ENCODE assay signal across 24 mouse cellular contexts in genomic region chr3:123341049-123341448, GRCm38 (mm10). TPM values are rescaled to one million over a fixed set of nuclear protein-coding genes. Genes with fewer than 3 reads are reported as not detected.
DNase-seq lines count a peak whose midpoint lies in the region; ATAC-seq and TF ChIP-seq lines count a peak whose summit lies in the region.
"Had no signal": no experiment of that assay in that cellular context is flagged by ENCODE, and none has a peak within 500 bp of the region (broad histone marks: within the 10 kb centered on the region; RNA-seq: fewer than 3 reads in every experiment).

No protein-coding gene starts in this region.

- no peaks in the 10 kb centered on the region for H3K36me3 ChIP-seq in forebrain, embryonic 15.5 days
- no peaks in the 10 kb centered on the region for H3K36me3 ChIP-seq in forebrain, embryonic 13.5 days (ENCODE audit: poor library complexity, severe bottlenecking)
- H3K36me3 ChIP-seq in heart, embryonic 12.5 days, result peaks cover 67% of the 10 kb centered on the region
- H3K36me3 ChIP-seq in hindbrain, postnatal 0 days (ENCODE audit: insufficient read depth, low read length), result no peaks in the 10 kb centered on the region; the same call in 1 of the 2 replicates
- H3K36me3 ChIP-seq in hindbrain, embryonic 12.5 days, result no peaks in the 10 kb centered on the region
- H3K36me3 ChIP-seq: embryonic facial prominence, embryonic 10.5 days; G1E had no signal

- intact Hi-C loops in heart, postnatal 14 days (cut with DNase I), result no loop called here

- no peak overlapping the region for H3K9ac ChIP-seq in forebrain, embryonic 15.5 days (replicated peaks)
- H3K9ac ChIP-seq in forebrain, embryonic 13.5 days, result no peak overlapping the region
- no peak overlapping the region for H3K9ac ChIP-seq in heart, embryonic 12.5 days
- no peak overlapping the region for H3K9ac ChIP-seq in hindbrain, postnatal 0 days (replicated peaks; ENCODE audit: low read length)
- no peak overlapping the region for H3K9ac ChIP-seq in hindbrain, embryonic 12.5 days
- H3K9ac ChIP-seq: embryonic facial prominence, embryonic 12.5 days; forebrain, postnatal 0 days had no signal

- H3K4me3 ChIP-seq in forebrain, embryonic 15.5 days, result no peak overlapping the region
- H3K4me3 ChIP-seq in forebrain, embryonic 13.5 days, result no peak overlapping the region
- no peak overlapping the region for H3K4me3 ChIP-seq in heart, embryonic 12.5 days
- no peak overlapping the region for H3K4me3 ChIP-seq in hindbrain, postnatal 0 days (ENCODE audit: low read length)
- H3K4me3 ChIP-seq in hindbrain, embryonic 12.5 days, result no peak overlapping the region
- H3K4me3 ChIP-seq: embryonic facial prominence, embryonic 10.5 days; embryonic facial prominence, embryonic 12.5 days had no signal

- ATAC-seq in forebrain, embryonic 15.5 days (replicated peaks), result 0 out of 2 replicates have a peak, but pooled peaks have one; percentile 38
- no peak for ATAC-seq in forebrain, embryonic 13.5 days
- ATAC-seq in heart, embryonic 12.5 days (ENCODE audit: insufficient number of reproducible peaks, low FRiP score), result 0 out of 2 replicates have a peak, but pooled peaks have one; percentile 42
- peak; percentile 51; the same call in 1 of the 2 replicates for ATAC-seq in hindbrain, postnatal 0 days
- ATAC-seq in hindbrain, embryonic 12.5 days (ENCODE audit: low FRiP score), result no peak
- ATAC-seq: activated CD4-positive, CD25-positive, alpha-beta regulatory T cell, adult 4 months; CD4-positive, CD25-positive, alpha-beta regulatory T cell, adult 4 months; forebrain, embryonic 14.5 days; forebrain, postnatal 0 days; Patski had no signal

- no peak overlapping the region for H3K4me2 ChIP-seq in forebrain, embryonic 15.5 days (replicated peaks)
- no peak overlapping the region for H3K4me2 ChIP-seq in forebrain, embryonic 13.5 days
- no peak overlapping the region for H3K4me2 ChIP-seq in heart, embryonic 12.5 days
- no peak overlapping the region for H3K4me2 ChIP-seq in hindbrain, postnatal 0 days (ENCODE audit: low read depth, low read length)
- no peak overlapping the region for H3K4me2 ChIP-seq in hindbrain, embryonic 12.5 days (replicated peaks)
- H3K4me2 ChIP-seq: embryonic facial prominence, embryonic 12.5 days had no signal

- 69% methylated on average over 2 of the region's 2 CpGs for WGBS in forebrain, embryonic 15.5 days
- 87% methylated on average over 2 of the region's 2 CpGs for WGBS in forebrain, embryonic 13.5 days
- WGBS in heart, embryonic 12.5 days, result 79% methylated on average over 2 of the region's 2 CpGs
- 81% methylated on average over 2 of the region's 2 CpGs for WGBS in hindbrain, postnatal 0 days
- 89% methylated on average over 2 of the region's 2 CpGs for WGBS in hindbrain, embryonic 12.5 days

- H3K9me3 ChIP-seq in forebrain, embryonic 15.5 days, result no peaks in the 10 kb centered on the region
- H3K9me3 ChIP-seq in forebrain, embryonic 13.5 days (replicated peaks), result no peaks in the 10 kb centered on the region
- no peaks in the 10 kb centered on the region for H3K9me3 ChIP-seq in heart, embryonic 12.5 days (replicated peaks)
- no peaks in the 10 kb centered on the region for H3K9me3 ChIP-seq in hindbrain, postnatal 0 days (ENCODE audit: low read length)
- H3K9me3 ChIP-seq in hindbrain, embryonic 12.5 days (replicated peaks), result no peaks in the 10 kb centered on the region
- H3K9me3 ChIP-seq: embryonic facial prominence, embryonic 10.5 days; embryonic facial prominence, embryonic 12.5 days; G1E had no signal

- no peaks in the 10 kb centered on the region for H3K4me1 ChIP-seq in forebrain, embryonic 15.5 days
- H3K4me1 ChIP-seq in forebrain, embryonic 13.5 days, result no peaks in the 10 kb centered on the region
- 0 out of 2 replicates have a peak, but pooled peaks cover 6% of the 10 kb centered on the region for H3K4me1 ChIP-seq in heart, embryonic 12.5 days (replicated peaks)
- no peaks in the 10 kb centered on the region for H3K4me1 ChIP-seq in hindbrain, postnatal 0 days (ENCODE audit: insufficient read depth, low read length)
- peaks cover 2% of the 10 kb centered on the region; the same call in 1 of the 2 replicates for H3K4me1 ChIP-seq in hindbrain, embryonic 12.5 days
- H3K4me1 ChIP-seq: embryonic facial prominence, embryonic 10.5 days; embryonic facial prominence, embryonic 12.5 days had no signal

- DNase-seq in heart, postnatal 14 days, result no peak
- DNase-seq in hindbrain, postnatal 0 days (ENCODE audit: low spot score), result no peak
- DNase-seq: adrenal gland, adult 8-10 months; adrenal gland, postnatal 14 days; adrenal gland, postnatal 36 days; B cell, adult 2 months; cerebellum, adult 11-12 months; cerebellum, adult 2 months; cerebellum, adult 9-10 months; cerebellum, postnatal 10 days; cerebellum, postnatal 25 days; forebrain, postnatal 0 days had no signal

- H3K27ac ChIP-seq in forebrain, embryonic 15.5 days (replicated peaks), result no peak overlapping the region
- no peak overlapping the region for H3K27ac ChIP-seq in forebrain, embryonic 13.5 days
- no peak overlapping the region for H3K27ac ChIP-seq in heart, embryonic 12.5 days (ENCODE audit: poor library complexity, severe bottlenecking)
- H3K27ac ChIP-seq in hindbrain, postnatal 0 days, result no peak overlapping the region
- no peak overlapping the region for H3K27ac ChIP-seq in hindbrain, embryonic 12.5 days
- H3K27ac ChIP-seq: embryonic facial prominence, embryonic 10.5 days; embryonic facial prominence, embryonic 12.5 days had no signal

- no peaks in the 10 kb centered on the region for H3K27me3 ChIP-seq in forebrain, embryonic 15.5 days
- no peaks in the 10 kb centered on the region for H3K27me3 ChIP-seq in forebrain, embryonic 13.5 days
- no peaks in the 10 kb centered on the region for H3K27me3 ChIP-seq in heart, embryonic 12.5 days (replicated peaks)
- no peaks in the 10 kb centered on the region for H3K27me3 ChIP-seq in hindbrain, postnatal 0 days (ENCODE audit: insufficient read depth, low read length)
- no peaks in the 10 kb centered on the region for H3K27me3 ChIP-seq in hindbrain, embryonic 12.5 days
- H3K27me3 ChIP-seq: CH12.LX; embryonic facial prominence, embryonic 12.5 days; Patski had no signal

- no peak for TF ChIP-seq CTCF in hindbrain, postnatal 0 days (IDR thresholded peaks at IDR 0.05; ENCODE audit: low read depth)

RNA-seq across cellular contexts. Expression of gene Mettl14, which starts 44.9 kb away (rescaled TPM):
- polyA plus RNA-seq in forebrain, embryonic 15.5 days (2015; fragmentation: Nextera tagmentation; extraction: Ambion mirVana), result 28.3 and 30.3 TPM in 2 replicates
- 33.0 and 33.7 TPM in 2 replicates for polyA plus RNA-seq in forebrain, embryonic 13.5 days (2015; fragmentation: Nextera tagmentation; extraction: Ambion mirVana)
- 22.6 and 22.9 TPM in 2 replicates for polyA plus RNA-seq in heart, embryonic 12.5 days (2016; fragmentation: Nextera tagmentation; extraction: Ambion mirVana)
- 10 to 100 TPM; 10.1 to 10.8 TPM for total RNA-seq in heart, postnatal 14 days (2021)
- total RNA-seq in hindbrain, postnatal 0 days (2014; rRNA removed), result 4.7 and 6.3 TPM in 2 replicates
- 15.6 and 19.5 TPM in 2 replicates for polyA plus RNA-seq in hindbrain, postnatal 0 days (2015; fragmentation: Nextera tagmentation; extraction: Ambion mirVana)
- polyA plus RNA-seq in hindbrain, embryonic 12.5 days (2016; fragmentation: Nextera tagmentation; extraction: Ambion mirVana), result 32.7 and 33.3 TPM in 2 replicates

Comparison
In these comparisons a context has a peak if more than half of its experiments do, and no peak if none do; other contexts are left out.
1. ATAC-seq: peak in forebrain, embryonic 15.5 days (single experiment), heart, embryonic 12.5 days (single experiment) and hindbrain, postnatal 0 days (single experiment); none in forebrain, embryonic 13.5 days (single experiment) and hindbrain, embryonic 12.5 days (single experiment).